Mouse (Mus musculus): ENCODE results near the gene Pnpla7. TPM values are rescaled to one million over a fixed set of nuclear protein-coding genes. Genes with fewer than 3 reads are reported as not detected.

The Pnpla7 gene
- polyA plus RNA-seq (2015; fragmentation: Nextera tagmentation; extraction: Ambion mirVana), result 2.8 and 3.8 TPM in 2 replicates

- H3K4me2 ChIP-seq (ENCODE audit: low read length), result peak within 1 kb of the TSS; percentile 97
- H3K9me3 ChIP-seq (replicated peaks; ENCODE audit: control insufficient read depth, low read length, poor library complexity, severe bottlenecking), result no peaks in the 10 kb centered on the region
- peaks cover 18% of the 10 kb centered on the region for H3K4me1 ChIP-seq (ENCODE audit: control insufficient read depth, insufficient read depth, low read length)
- H3K4me3 ChIP-seq (ENCODE audit: low read depth, low read length), result peak within 1 kb of the TSS; percentile 82
- peak within 1 kb of the TSS; percentile 86 for H3K27ac ChIP-seq (ENCODE audit: low read length)
- peaks cover 5% of the 10 kb centered on the region; the same call in 1 of the 2 replicates for H3K36me3 ChIP-seq (ENCODE audit: control insufficient read depth, insufficient read depth, low read length)
- under 1% methylated on average over 16 of the region's 16 CpGs for WGBS
- no peak; the same call in 1 of the 2 replicates for ATAC-seq
- H3K9ac ChIP-seq (ENCODE audit: low read depth, low read length), result peak within 1 kb of the TSS; percentile 89
- H3K27me3 ChIP-seq (ENCODE audit: control insufficient read depth, insufficient read depth, low read depth, low read length), result no peaks in the 10 kb centered on the region
Measured at GRCm38 (mm10) chr2:24975704-24976297, at the start of gene Pnpla7. Gene Pnpla7, plus strand, starts transcription at chr2:24976033.

- no peaks in the 10 kb centered on the region for H3K27me3 ChIP-seq (ENCODE audit: control insufficient read depth, insufficient read depth, low read depth, low read length)
- no peaks in the 10 kb centered on the region for H3K4me1 ChIP-seq (ENCODE audit: control insufficient read depth, insufficient read depth, low read length)
- H3K36me3 ChIP-seq (ENCODE audit: control insufficient read depth, insufficient read depth, low read length), result peaks cover 5% of the 10 kb centered on the region; the same call in 1 of the 2 replicates
- H3K4me3 ChIP-seq (ENCODE audit: low read depth, low read length), result no peak overlapping the region
- WGBS, result 88% methylated on average over 9 of the region's 9 CpGs
- no peak overlapping the region for H3K9ac ChIP-seq (ENCODE audit: low read depth, low read length)
- ATAC-seq, result no peak
- no peaks in the 10 kb centered on the region for H3K9me3 ChIP-seq (replicated peaks; ENCODE audit: control insufficient read depth, low read length, poor library complexity, severe bottlenecking)
- no peak overlapping the region for H3K4me2 ChIP-seq (ENCODE audit: low read length)
- no peak overlapping the region for H3K27ac ChIP-seq (ENCODE audit: low read length)
Measured at GRCm38 (mm10) chr2:24926345-24926964, 49.4 kb upstream of the Pnpla7 start.

GRCm38 (mm10) chr2:24926965-24927358 lies 48.9 kb upstream of the Pnpla7 start:
- H3K4me2 ChIP-seq (ENCODE audit: low read length), result no peak overlapping the region
- peaks cover 5% of the 10 kb centered on the region; the same call in 1 of the 2 replicates for H3K36me3 ChIP-seq (ENCODE audit: control insufficient read depth, insufficient read depth, low read length)
- WGBS, result 84% methylated on average over 7 of the region's 7 CpGs
- H3K4me3 ChIP-seq (ENCODE audit: low read depth, low read length), result no peak overlapping the region
- no peak overlapping the region for H3K27ac ChIP-seq (ENCODE audit: low read length)
- no peaks in the 10 kb centered on the region for H3K4me1 ChIP-seq (ENCODE audit: control insufficient read depth, insufficient read depth, low read length)
- no peak for ATAC-seq
- H3K9me3 ChIP-seq (replicated peaks; ENCODE audit: control insufficient read depth, low read length, poor library complexity, severe bottlenecking), result no peaks in the 10 kb centered on the region
- no peak overlapping the region for H3K9ac ChIP-seq (ENCODE audit: low read depth, low read length)
- H3K27me3 ChIP-seq (ENCODE audit: control insufficient read depth, insufficient read depth, low read depth, low read length), result no peaks in the 10 kb centered on the region

GRCm38 (mm10) chr2:24927810-24928479 lies 47.9 kb upstream of the Pnpla7 start:
- H3K9ac ChIP-seq (ENCODE audit: low read depth, low read length), result no peak overlapping the region
- H3K27ac ChIP-seq (ENCODE audit: low read length), result no peak overlapping the region
- WGBS, result 63% methylated on average over 4 of the region's 4 CpGs
- H3K27me3 ChIP-seq (ENCODE audit: control insufficient read depth, insufficient read depth, low read depth, low read length), result no peaks in the 10 kb centered on the region
- no peak overlapping the region for H3K4me2 ChIP-seq (ENCODE audit: low read length)
- H3K4me3 ChIP-seq (ENCODE audit: low read depth, low read length), result no peak overlapping the region
- H3K9me3 ChIP-seq (replicated peaks; ENCODE audit: control insufficient read depth, low read length, poor library complexity, severe bottlenecking), result no peaks in the 10 kb centered on the region
- ATAC-seq, result no peak
- no peaks in the 10 kb centered on the region for H3K4me1 ChIP-seq (ENCODE audit: control insufficient read depth, insufficient read depth, low read length)
- peaks cover 5% of the 10 kb centered on the region; the same call in 1 of the 2 replicates for H3K36me3 ChIP-seq (ENCODE audit: control insufficient read depth, insufficient read depth, low read length)

GRCm38 (mm10) chr2:24929119-24929518 lies 46.7 kb upstream of the Pnpla7 start:
- no peak overlapping the region for H3K9ac ChIP-seq (ENCODE audit: low read depth, low read length)
- no peak for ATAC-seq
- H3K27me3 ChIP-seq (ENCODE audit: control insufficient read depth, insufficient read depth, low read depth, low read length), result no peaks in the 10 kb centered on the region
- H3K4me1 ChIP-seq (ENCODE audit: control insufficient read depth, insufficient read depth, low read length), result peaks cover 10% of the 10 kb centered on the region
- no peak overlapping the region for H3K27ac ChIP-seq (ENCODE audit: low read length)
- H3K36me3 ChIP-seq (ENCODE audit: control insufficient read depth, insufficient read depth, low read length), result peaks cover 5% of the 10 kb centered on the region; the same call in 1 of the 2 replicates
- 62% methylated on average over 2 of the region's 2 CpGs for WGBS
- no peak overlapping the region for H3K4me2 ChIP-seq (ENCODE audit: low read length)
- no peaks in the 10 kb centered on the region for H3K9me3 ChIP-seq (replicated peaks; ENCODE audit: control insufficient read depth, low read length, poor library complexity, severe bottlenecking)
- no peak overlapping the region for H3K4me3 ChIP-seq (ENCODE audit: low read depth, low read length)

- 92% methylated on average over 5 of the region's 5 CpGs for WGBS
- Histone ChIP-seq H3K27me3 (ENCODE audit: control insufficient read depth, insufficient read depth, low read depth, low read length) (no peaks in the 10 kb centered on the region), H3K4me1 (ENCODE audit: control insufficient read depth, insufficient read depth, low read length) (peaks cover 12% of the 10 kb centered on the region), H3K4me2 (ENCODE audit: low read length) (no peak overlapping the region), H3K27ac (ENCODE audit: low read length) (no peak overlapping the region), H3K9me3 (replicated peaks; ENCODE audit: control insufficient read depth, low read length, poor library complexity, severe bottlenecking) (no peaks in the 10 kb centered on the region), H3K9ac (ENCODE audit: low read depth, low read length) (no peak overlapping the region), H3K4me3 (ENCODE audit: low read depth, low read length) (no peak overlapping the region), H3K36me3 (ENCODE audit: control insufficient read depth, insufficient read depth, low read length) (peaks cover 5% of the 10 kb centered on the region; the same call in 1 of the 2 replicates)
- ATAC-seq, result no peak
Measured at GRCm38 (mm10) chr2:24929593-24929992, 46.2 kb upstream of the Pnpla7 start.

- peak overlapping the region; percentile 57 for H3K4me3 ChIP-seq (ENCODE audit: low read depth, low read length)
- 0 out of 2 replicates have a peak overlapping the region, but pooled peaks have one; percentile 34 for H3K27ac ChIP-seq (ENCODE audit: low read length)
- H3K4me2 ChIP-seq (ENCODE audit: low read length), result peak overlapping the region; percentile 68
- ATAC-seq, result peak; percentile 69
- 2% methylated on average over 18 of the region's 19 CpGs for WGBS
- no peaks in the 10 kb centered on the region for H3K36me3 ChIP-seq (ENCODE audit: control insufficient read depth, insufficient read depth, low read length)
- no peaks in the 10 kb centered on the region for H3K9me3 ChIP-seq (replicated peaks; ENCODE audit: control insufficient read depth, low read length, poor library complexity, severe bottlenecking)
- peaks cover 12% of the 10 kb centered on the region for H3K4me1 ChIP-seq (ENCODE audit: control insufficient read depth, insufficient read depth, low read length)
- peak overlapping the region; percentile 77 for H3K9ac ChIP-seq (ENCODE audit: low read depth, low read length)
- H3K27me3 ChIP-seq (ENCODE audit: control insufficient read depth, insufficient read depth, low read depth, low read length), result no peaks in the 10 kb centered on the region
Measured at GRCm38 (mm10) chr2:24934441-24934963, 41.3 kb upstream of the Pnpla7 start.

GRCm38 (mm10) chr2:24935057-24935796 lies 40.6 kb upstream of the Pnpla7 start, which contains the start of gene Arrdc1:
Gene Arrdc1, minus strand, starts transcription at chr2:24935252.
- peaks cover 12% of the 10 kb centered on the region for H3K4me1 ChIP-seq (ENCODE audit: control insufficient read depth, insufficient read depth, low read length)
- H3K27me3 ChIP-seq (ENCODE audit: control insufficient read depth, insufficient read depth, low read depth, low read length), result no peaks in the 10 kb centered on the region
- H3K36me3 ChIP-seq (ENCODE audit: control insufficient read depth, insufficient read depth, low read length), result no peaks in the 10 kb centered on the region
- no peaks in the 10 kb centered on the region for H3K9me3 ChIP-seq (replicated peaks; ENCODE audit: control insufficient read depth, low read length, poor library complexity, severe bottlenecking)
- peak; percentile 91 for ATAC-seq
- 0% methylated on average over 40 of the region's 49 CpGs for WGBS
- peak within 1 kb of the TSS; percentile 77 for H3K9ac ChIP-seq (ENCODE audit: low read depth, low read length)
- H3K27ac ChIP-seq (ENCODE audit: low read length), result peak within 1 kb of the TSS; percentile 53
- H3K4me3 ChIP-seq (ENCODE audit: low read depth, low read length), result peak within 1 kb of the TSS; percentile 57
- peak within 1 kb of the TSS; percentile 68 for H3K4me2 ChIP-seq (ENCODE audit: low read length)
